Mouse (Mus musculus): ENCODE data around the gene Aagab. TPM values are rescaled to one million over a fixed set of nuclear protein-coding genes. Genes with fewer than 3 reads are reported as not detected.

Aagab gene
- polyA plus RNA-seq, 1 experiment from 2014 or later: 50.4 TPM

GRCm38 (mm10) chr9:63672797-63673493, 70.5 kb downstream of the Aagab start:
- Histone ChIP-seq H3K4me1 (replicated peaks) (peaks cover 45% of the 10 kb centered on the region), H3K4me3 (no peak overlapping the region), H3K36me3 (peaks cover 25% of the 10 kb centered on the region), H3K9me3 (no peaks in the 10 kb centered on the region), H3K27me3 (ENCODE audit: insufficient read depth, poor library complexity, severe bottlenecking) (no peaks in the 10 kb centered on the region), H3K27ac (no peak overlapping the region)
- no peak for DNase-seq (ENCODE audit: low spot score)
- WGBS: 78% methylated on average over 8 of the region's 8 CpGs

- no peak overlapping the region for H3K27ac ChIP-seq
- no peaks in the 10 kb centered on the region for H3K9me3 ChIP-seq
Measured at GRCm38 (mm10) chr9:63673494-63673805, 71.0 kb downstream of the Aagab start.

GRCm38 (mm10) chr9:63674613-63675012, 72.2 kb downstream of the Aagab start:
- no peak for DNase-seq (ENCODE audit: low spot score)
- H3K4me3 ChIP-seq: no peak overlapping the region
- no peaks in the 10 kb centered on the region for H3K27me3 ChIP-seq (ENCODE audit: insufficient read depth, poor library complexity, severe bottlenecking)
- H3K27ac ChIP-seq: no peak overlapping the region
- H3K4me1 ChIP-seq (replicated peaks): peaks cover 43% of the 10 kb centered on the region
- no peaks in the 10 kb centered on the region for H3K9me3 ChIP-seq
- WGBS: 89% methylated on average over 10 of the region's 10 CpGs
- peaks cover 24% of the 10 kb centered on the region for H3K36me3 ChIP-seq

More at GRCm38 (mm10) chr9:63673494-63673805, 71.0 kb downstream of the Aagab start:
- DNase-seq (ENCODE audit: low spot score): no peak
- Histone ChIP-seq H3K36me3 (peaks cover 24% of the 10 kb centered on the region), H3K27me3 (ENCODE audit: insufficient read depth, poor library complexity, severe bottlenecking) (no peaks in the 10 kb centered on the region), H3K4me3 (no peak overlapping the region), H3K4me1 (replicated peaks) (peaks cover 45% of the 10 kb centered on the region)
- 76% methylated on average over 3 of the region's 3 CpGs for WGBS

DNA sequence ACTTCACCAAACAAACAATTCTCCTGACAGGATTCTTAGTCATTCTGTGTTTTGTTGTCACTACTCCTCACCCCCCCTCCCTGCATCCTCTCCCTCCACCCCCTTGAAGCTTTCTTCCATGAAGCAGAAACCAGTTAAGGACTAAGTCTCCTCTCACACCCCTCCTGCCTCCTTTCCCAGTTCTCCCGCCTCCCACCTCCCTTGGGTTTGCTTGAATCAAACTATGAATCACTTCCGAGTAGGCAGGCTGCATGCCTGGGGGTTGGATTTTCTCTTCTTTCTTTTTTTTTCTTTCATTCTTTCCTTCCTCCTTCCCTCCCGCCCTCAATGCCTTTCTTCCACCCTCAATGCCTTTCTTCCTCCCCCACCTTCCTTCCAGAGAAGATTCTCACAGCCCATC, 75.2 kb downstream of the Aagab start:
- no peaks in the 10 kb centered on the region for H3K9me3 ChIP-seq
- DNase-seq (ENCODE audit: low spot score): no peak
- H3K36me3 ChIP-seq: peaks cover 14% of the 10 kb centered on the region
- H3K4me3 ChIP-seq: no peak overlapping the region
- peaks cover 48% of the 10 kb centered on the region for H3K4me1 ChIP-seq (replicated peaks)
- H3K27ac ChIP-seq: 0 out of 2 replicates have a peak overlapping the region, but pooled peaks have one; percentile 12
- WGBS: 64% methylated on average over 3 of the region's 3 CpGs
- H3K27me3 ChIP-seq (ENCODE audit: insufficient read depth, poor library complexity, severe bottlenecking): no peaks in the 10 kb centered on the region

DNA sequence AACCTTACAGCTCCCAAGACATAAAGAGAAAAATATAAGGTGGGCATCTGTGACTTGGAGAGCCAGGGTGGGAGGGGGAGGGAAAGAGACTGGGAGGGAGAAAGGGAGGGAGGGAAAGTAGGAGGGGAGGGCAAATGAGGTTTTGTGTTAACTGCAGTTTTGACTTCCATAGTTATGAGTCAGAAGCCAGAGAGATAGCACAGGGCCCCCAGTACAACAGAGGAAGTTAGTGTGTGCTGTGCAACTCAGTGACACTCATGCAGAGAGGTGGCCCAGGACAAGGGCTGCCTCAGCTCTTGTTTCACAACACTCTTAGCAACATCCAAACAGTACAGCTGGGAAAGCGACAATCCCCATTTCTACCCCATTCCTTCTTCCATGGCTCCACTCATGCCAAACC, 75.6 kb downstream of the Aagab start:
- H3K4me3 ChIP-seq: no peak overlapping the region
- H3K27ac ChIP-seq: 0 out of 2 replicates have a peak overlapping the region, but pooled peaks have one; percentile 12
- H3K36me3 ChIP-seq: peaks cover 14% of the 10 kb centered on the region
- DNase-seq (ENCODE audit: low spot score): no peak
- H3K9me3 ChIP-seq: no peaks in the 10 kb centered on the region
- H3K4me1 ChIP-seq (replicated peaks): peaks cover 43% of the 10 kb centered on the region
- 97% methylated on average over 1 of the region's 1 CpGs for WGBS
- H3K27me3 ChIP-seq (ENCODE audit: insufficient read depth, poor library complexity, severe bottlenecking): no peaks in the 10 kb centered on the region

DNA sequence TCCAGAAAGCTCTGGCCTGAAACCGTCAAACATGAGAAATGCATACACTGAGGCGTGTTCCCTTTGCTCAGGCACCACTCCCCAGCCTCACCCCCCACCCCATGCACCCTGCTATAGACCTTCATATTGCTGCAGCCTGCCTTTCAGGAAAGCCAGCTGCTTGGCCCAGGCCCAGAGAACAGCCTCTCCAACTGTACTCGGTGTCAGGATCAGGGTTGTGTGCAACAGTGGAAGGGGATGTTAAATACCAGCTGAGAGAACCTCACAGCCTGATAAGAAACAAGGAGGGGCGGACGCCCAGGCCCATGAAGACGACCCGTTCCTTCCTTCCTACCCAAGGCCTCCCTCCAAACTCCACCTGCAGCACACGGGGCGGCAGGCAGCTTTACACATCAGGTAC, 79.8 kb downstream of the Aagab start:
- WGBS: 84% methylated on average over 9 of the region's 9 CpGs
- Histone ChIP-seq H3K27ac (peak overlapping the region; percentile 31; the same call in 1 of the 2 replicates), H3K27me3 (ENCODE audit: insufficient read depth, poor library complexity, severe bottlenecking) (no peaks in the 10 kb centered on the region), H3K36me3 (peaks cover 19% of the 10 kb centered on the region), H3K4me1 (replicated peaks) (peaks cover 45% of the 10 kb centered on the region), H3K4me3 (no peak overlapping the region), H3K9me3 (peaks cover 7% of the 10 kb centered on the region; the same call in 1 of the 2 replicates)
- no peak for DNase-seq (ENCODE audit: low spot score)

- H3K9me3 ChIP-seq: peaks cover 7% of the 10 kb centered on the region; the same call in 1 of the 2 replicates
- H3K4me3 ChIP-seq: no peak overlapping the region
- no peak overlapping the region for H3K27ac ChIP-seq
- H3K36me3 ChIP-seq: peaks cover 25% of the 10 kb centered on the region
- peaks cover 45% of the 10 kb centered on the region for H3K4me1 ChIP-seq (replicated peaks)
- H3K27me3 ChIP-seq (ENCODE audit: insufficient read depth, poor library complexity, severe bottlenecking): no peaks in the 10 kb centered on the region
- WGBS: 93% methylated on average over 2 of the region's 2 CpGs
- DNase-seq (ENCODE audit: low spot score): no peak
Measured at GRCm38 (mm10) chr9:63682943-63683342, 80.5 kb downstream of the Aagab start.

- no peak for DNase-seq (ENCODE audit: low spot score)
- Histone ChIP-seq H3K4me3 (no peak overlapping the region), H3K9me3 (peaks cover 7% of the 10 kb centered on the region; the same call in 1 of the 2 replicates), H3K27ac (no peak overlapping the region), H3K27me3 (ENCODE audit: insufficient read depth, poor library complexity, severe bottlenecking) (no peaks in the 10 kb centered on the region), H3K4me1 (replicated peaks) (peaks cover 37% of the 10 kb centered on the region), H3K36me3 (peaks cover 34% of the 10 kb centered on the region)
- 97% methylated on average over 6 of the region's 6 CpGs for WGBS
Measured at GRCm38 (mm10) chr9:63684277-63684676, 81.8 kb downstream of the Aagab start.

GRCm38 (mm10) chr9:63685352-63685751, 82.9 kb downstream of the Aagab start:
- Histone ChIP-seq H3K27me3 (ENCODE audit: insufficient read depth, poor library complexity, severe bottlenecking) (no peaks in the 10 kb centered on the region), H3K9me3 (peaks cover 11% of the 10 kb centered on the region; the same call in 1 of the 2 replicates), H3K36me3 (peaks cover 40% of the 10 kb centered on the region), H3K4me3 (no peak overlapping the region), H3K4me1 (replicated peaks) (peaks cover 34% of the 10 kb centered on the region), H3K27ac (no peak overlapping the region)
- no peak for DNase-seq (ENCODE audit: low spot score)
- WGBS: 39% methylated on average over 5 of the region's 5 CpGs

DNA sequence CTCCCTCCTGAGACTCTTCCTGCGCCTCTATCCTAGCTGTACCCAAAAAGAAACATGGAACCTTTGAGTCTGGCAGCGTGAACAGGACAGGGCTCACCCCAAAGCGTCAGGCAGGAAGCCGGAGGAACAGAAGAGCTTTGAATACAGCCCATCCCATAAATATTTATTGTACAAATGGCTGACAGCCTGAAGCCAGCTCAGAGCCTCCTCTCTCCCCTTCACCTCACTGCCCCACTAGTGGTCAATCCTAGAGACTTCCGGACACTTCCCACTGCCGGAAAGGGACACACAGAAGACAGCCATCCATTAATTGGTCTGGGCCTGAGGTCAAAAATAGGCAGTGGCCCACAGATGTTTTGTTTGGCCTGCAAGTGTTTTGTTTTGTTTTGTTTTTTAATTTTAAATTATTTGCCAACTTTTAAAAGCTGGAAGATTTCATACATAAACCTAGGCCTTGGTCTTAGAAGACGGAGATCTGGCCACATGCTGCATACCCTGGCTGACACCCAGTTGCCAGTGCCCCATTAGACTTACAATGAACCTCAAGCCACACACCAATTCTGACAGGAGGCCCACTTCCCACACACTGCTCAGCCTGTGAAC, 85.1 kb downstream of the Aagab start:
- Histone ChIP-seq H3K36me3 (peaks cover 56% of the 10 kb centered on the region), H3K27me3 (ENCODE audit: insufficient read depth, poor library complexity, severe bottlenecking) (no peaks in the 10 kb centered on the region), H3K9me3 (peaks cover 12% of the 10 kb centered on the region; the same call in 1 of the 2 replicates), H3K27ac (no peak overlapping the region), H3K4me3 (no peak overlapping the region), H3K4me1 (replicated peaks) (peaks cover 24% of the 10 kb centered on the region)
- DNase-seq (ENCODE audit: low spot score): no peak
- WGBS: 86% methylated on average over 7 of the region's 7 CpGs

GRCm38 (mm10) chr9:63690511-63690910, 88.1 kb downstream of the Aagab start:
- peaks cover 57% of the 10 kb centered on the region for H3K36me3 ChIP-seq
- 95% methylated on average over 1 of the region's 1 CpGs for WGBS

DNA sequence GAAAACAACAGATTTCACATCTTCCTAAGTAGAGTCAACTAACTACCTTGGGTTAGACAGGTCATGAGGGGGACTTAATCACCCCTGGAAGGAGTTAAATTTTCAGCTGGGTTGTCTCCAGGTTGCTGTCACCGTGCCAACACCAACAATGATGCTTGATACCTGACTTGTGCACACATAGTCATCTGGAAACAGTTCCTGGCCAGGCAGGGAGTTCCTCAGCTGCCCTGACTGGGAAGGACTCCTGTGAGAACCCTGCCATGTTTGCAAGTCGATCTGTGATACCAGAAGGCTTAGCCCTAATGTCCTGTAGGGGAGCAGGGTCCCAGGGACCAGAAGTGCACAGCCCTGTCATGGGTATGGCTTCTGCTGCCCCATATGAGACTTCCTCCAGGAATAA, 89.5 kb downstream of the Aagab start:
- WGBS: 78% methylated on average over 2 of the region's 2 CpGs
- Histone ChIP-seq H3K27ac (no peak overlapping the region), H3K9me3 (peaks cover 5% of the 10 kb centered on the region; the same call in 1 of the 2 replicates), H3K4me1 (replicated peaks) (peaks cover 27% of the 10 kb centered on the region), H3K36me3 (peaks cover 44% of the 10 kb centered on the region), H3K4me3 (no peak overlapping the region), H3K27me3 (ENCODE audit: insufficient read depth, poor library complexity, severe bottlenecking) (no peaks in the 10 kb centered on the region)
- no peak for DNase-seq (ENCODE audit: low spot score)

More at GRCm38 (mm10) chr9:63690511-63690910, 88.1 kb downstream of the Aagab start:
- no peak for DNase-seq (ENCODE audit: low spot score)
- H3K9me3 ChIP-seq: peaks cover 12% of the 10 kb centered on the region; the same call in 1 of the 2 replicates
- H3K27ac ChIP-seq: no peak overlapping the region
- H3K4me3 ChIP-seq: no peak overlapping the region
- H3K4me1 ChIP-seq (replicated peaks): peaks cover 20% of the 10 kb centered on the region
- H3K27me3 ChIP-seq (ENCODE audit: insufficient read depth, poor library complexity, severe bottlenecking): no peaks in the 10 kb centered on the region
